Mouse (Mus musculus) cerebellum, postnatal 14 days (tissue): ENCODE measurements around the gene Tmem45b.

Source experiments
- DNase-seq, 2 experiments: peaks; one replicate each; pipeline ENCODE4 v3.0.0; 2021; ENCODE audit warnings: mixed read lengths in 2 of 2

Gene Tmem45b

GRCm38 (mm10) chr9:31400441-31400840 is 63.8 kb downstream of the Tmem45b start:
- peak; percentile 75 to 85 for DNase-seq

GRCm38 (mm10) chr9:31387206-31387605 is 77.1 kb downstream of the Tmem45b start:
- DNase-seq, result no peak

DNA sequence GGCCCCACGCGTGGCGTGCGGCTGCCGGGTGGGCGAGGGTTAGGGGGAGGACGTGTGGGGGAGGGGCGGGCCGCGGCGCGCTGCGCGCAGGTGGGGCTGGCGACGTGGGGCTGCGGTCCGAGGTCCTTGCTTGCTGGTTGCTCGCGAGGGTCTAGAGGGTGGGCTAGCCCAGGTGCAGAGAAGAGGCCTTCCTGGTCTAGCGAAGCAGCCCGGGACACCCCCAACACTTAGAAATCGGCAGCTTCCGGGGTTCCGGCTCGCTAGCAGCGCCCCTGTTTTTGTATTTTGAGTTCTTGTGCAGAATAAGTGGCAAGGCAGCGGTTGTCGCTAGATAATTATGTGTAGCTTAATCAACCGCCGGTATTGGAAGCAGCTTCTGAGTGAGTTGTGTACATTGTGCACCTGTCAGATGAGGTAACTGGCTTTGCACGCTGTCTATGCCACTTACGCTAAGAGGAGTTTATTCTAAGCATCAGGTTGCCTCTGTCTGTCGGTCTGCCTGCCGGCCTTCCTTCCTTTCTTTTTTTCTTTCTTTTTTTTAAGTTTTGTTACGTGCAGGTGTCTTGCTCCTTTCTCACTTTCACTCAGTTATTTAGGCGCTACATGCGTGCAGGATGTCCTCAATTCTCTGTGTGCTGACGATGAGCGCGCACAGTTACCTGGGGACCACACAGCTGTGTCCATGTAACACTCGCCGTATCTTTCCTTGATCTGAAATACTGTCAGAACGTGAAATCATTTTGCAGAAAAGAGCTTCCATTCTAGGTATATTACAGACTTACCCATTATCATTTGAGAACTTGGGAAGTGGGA is 77.7 kb downstream of the Tmem45b start:
- no peak for DNase-seq

DNA sequence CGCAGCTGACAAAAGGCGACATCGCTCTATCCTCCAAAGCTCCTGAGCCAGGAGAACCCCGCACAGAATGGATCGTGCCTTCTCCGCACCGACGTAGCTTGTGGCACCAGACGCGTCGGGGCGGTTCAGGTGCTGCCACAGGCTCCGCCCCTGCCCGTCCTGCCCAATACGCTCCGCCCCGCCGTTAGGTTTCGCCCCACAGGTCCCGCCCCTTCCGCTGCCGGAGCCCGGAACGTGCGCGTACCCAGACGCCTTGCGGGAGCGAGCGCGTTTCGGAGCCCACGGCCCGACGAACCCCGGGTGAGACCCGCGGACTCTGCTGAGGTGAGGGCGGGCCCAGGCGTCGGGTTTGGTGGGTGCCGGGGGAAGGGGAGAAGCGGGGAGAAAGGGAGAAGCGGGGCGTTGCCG is 78.3 kb downstream of the Tmem45b start, which contains the start of gene Nfrkb:
Gene Nfrkb, plus strand, starts transcription at position 246 of the 408 bp plus-strand sequence.
- DNase-seq, result peak; percentile 97

GRCm38 (mm10) chr9:31385500-31385869 is 78.8 kb downstream of the Tmem45b start:
- DNase-seq, result peak in 1 of 2 experiments; percentile 18

DNA sequence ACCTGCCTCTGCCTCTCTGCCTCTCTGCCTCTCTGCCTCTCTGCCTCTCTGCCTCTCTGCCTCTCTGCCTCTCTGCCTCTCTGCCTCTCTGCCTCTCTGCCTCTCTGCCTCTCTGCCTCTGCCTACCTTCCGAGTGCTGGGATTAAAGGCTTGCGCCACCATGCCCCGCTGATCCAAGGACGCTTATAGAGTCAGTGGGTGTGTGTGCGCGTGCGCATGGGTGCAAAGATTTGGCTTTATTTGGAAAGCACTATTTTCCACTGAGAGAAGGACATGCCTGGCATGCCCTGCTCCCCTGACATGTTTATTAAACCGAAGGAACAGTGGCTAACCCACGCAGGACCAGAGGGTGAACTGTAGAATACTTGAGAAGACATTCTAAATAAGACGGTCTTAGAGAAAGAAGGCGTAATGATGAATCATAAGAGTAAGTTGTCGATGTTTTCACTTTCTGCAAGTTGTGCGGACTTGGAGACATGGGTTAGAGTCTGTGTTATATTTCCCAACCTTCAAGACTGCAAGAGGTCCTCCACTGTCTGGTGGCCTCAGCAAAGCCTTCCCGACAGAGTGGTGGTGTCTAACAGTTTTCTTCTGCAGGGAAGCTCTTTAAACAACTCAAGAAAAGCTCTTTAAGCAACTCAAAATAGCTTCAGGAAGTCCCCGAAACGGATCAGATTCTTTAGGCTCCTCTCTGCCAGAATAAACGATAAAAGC is 79.3 kb downstream of the Tmem45b start:
- no peak for DNase-seq

DNA sequence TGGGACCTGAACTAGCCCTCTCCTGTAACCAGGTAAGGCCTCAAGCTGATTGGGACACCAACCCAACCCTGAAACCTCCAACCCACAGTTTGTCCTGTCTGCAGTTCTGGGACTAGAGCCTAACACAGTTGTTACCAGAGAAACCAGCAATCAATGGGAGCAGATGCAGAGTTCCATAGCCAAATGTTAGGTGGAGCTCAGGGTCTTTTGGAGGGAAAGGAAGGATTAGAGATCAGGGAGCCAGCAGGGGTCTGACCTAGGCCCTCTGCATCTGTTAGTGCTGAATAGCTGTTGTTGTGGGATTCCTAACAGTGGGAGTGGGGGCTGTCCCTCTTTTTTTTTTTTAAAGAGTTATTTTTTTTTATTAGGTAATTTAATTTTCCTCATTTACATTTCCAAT is 87.6 kb downstream of the Tmem45b start:
- no peak for DNase-seq
